Mouse (Mus musculus) spleen, adult 18-20 months (tissue): ENCODE measurements around the gene Nrp2.

Source experiments
- DNase-seq, 2 experiments: peaks; one replicate each; pipeline ENCODE4 v3.0.0; 2022; ENCODE audit warnings: mixed read lengths in 2 of 2

Nrp2 gene

DNA sequence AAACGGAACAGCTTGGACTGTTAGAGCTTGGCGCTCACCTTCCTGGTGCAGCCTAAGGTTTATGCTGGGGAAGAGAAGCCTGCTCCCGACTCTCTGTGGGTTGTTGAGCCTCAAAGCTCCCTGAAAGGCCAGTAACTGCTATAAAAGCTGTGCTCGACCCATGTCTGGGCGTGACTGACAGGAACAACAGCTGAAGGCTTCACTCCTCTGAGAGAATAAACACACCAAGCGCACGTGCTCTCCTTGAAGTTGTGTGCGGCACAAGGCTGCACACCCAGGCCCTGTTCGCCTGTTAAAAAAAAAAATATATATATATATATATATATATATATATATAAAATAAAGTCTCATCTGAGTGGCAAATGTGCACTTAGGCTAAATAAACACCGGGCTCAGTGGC lies 84.5 kb downstream of the Nrp2 start:
- DNase-seq: no peak

GRCm38 (mm10) chr1:62794223-62794895 lies 91.3 kb downstream of the Nrp2 start:
- DNase-seq: no peak

- no peak for DNase-seq
These were observed 91.8 kb downstream of the Nrp2 start for GRCm38 (mm10) chr1:62794896-62795255.

DNA sequence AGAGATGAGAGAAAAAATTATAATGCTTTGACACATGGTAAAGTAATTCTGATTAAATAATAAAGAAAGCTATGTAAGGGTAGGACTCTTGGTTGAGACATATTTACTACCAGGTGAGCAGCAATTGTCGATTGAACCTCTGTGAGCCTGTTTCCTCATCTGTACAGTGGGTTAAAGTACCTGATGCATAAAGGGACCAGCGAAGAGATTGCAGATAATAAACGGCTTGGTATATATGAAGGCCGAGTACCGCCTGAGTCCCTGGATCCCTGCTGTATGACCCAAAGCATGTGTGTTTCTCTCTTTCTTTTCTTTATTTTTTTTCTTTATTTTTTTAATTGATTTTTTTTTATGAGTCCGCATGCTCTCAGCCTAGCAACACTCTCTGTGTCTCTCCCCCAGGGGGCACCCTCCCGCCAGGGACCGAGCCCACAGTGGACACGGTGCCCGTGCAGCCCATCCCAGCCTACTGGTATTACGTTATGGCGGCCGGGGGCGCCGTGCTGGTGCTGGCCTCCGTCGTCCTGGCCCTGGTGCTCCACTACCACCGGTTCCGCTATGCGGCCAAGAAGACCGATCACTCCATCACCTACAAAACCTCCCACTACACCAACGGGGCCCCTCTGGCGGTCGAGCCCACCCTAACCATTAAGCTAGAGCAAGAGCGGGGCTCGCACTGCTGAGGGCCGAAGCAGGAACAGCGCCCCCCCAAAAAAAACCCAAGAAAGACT lies 92.4 kb downstream of the Nrp2 start:
- peak; percentile 15 to 43 for DNase-seq

DNA sequence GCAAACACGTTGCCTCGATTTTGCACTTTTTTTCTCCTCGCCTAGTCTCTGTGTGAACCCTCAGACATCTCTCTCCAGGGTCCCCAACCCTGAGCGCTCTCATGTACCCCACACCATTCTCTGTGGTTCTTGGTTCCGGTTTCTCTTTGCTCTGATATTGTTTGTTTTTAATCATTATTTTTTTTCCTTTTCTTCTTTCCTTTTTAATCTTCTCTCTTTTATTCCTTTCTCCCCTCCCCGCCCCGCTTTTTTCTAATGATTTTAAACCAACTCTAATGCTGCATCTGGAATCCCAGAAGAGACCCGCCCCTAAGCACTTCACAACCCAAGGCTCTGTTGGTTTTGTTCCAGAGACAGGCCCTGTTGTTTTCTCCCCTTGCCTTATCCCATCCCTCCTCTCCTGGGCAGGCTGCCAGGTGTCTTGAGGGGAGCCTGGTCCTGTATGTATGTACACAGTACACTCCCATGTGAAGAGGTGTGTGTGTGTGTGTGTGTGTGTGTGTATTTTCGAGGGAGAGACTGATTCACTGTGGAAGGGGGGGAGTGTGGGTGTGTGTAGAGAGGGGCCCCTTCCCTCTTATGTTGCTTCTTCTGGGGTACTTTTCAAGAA lies 93.1 kb downstream of the Nrp2 start:
- no peak for DNase-seq

GRCm38 (mm10) chr1:62799427-62799826 lies 96.3 kb downstream of the Nrp2 start:
- DNase-seq: no peak

DNA sequence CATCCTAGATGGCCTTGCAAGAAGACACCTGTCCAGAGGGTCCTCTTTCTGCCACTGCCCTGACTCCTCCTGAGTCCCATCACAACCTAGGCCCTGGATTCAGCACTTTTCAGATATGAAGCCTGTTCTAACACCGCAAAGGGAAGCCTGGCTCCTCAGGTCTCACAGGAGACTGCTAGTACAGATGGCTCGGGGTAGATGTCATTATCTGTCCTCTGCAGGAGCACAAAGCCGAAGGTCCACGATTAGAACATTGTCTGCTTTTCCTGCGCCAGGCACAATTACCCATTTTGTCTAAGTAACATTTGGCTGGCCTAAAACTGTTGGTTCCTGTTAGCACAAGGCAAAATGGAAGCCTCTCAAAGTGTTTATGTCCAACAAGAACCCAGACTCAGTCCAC lies 97.3 kb downstream of the Nrp2 start:
- DNase-seq: no peak

- DNase-seq: no peak
These were observed 98.3 kb downstream of the Nrp2 start for GRCm38 (mm10) chr1:62801429-62801828.

DNA sequence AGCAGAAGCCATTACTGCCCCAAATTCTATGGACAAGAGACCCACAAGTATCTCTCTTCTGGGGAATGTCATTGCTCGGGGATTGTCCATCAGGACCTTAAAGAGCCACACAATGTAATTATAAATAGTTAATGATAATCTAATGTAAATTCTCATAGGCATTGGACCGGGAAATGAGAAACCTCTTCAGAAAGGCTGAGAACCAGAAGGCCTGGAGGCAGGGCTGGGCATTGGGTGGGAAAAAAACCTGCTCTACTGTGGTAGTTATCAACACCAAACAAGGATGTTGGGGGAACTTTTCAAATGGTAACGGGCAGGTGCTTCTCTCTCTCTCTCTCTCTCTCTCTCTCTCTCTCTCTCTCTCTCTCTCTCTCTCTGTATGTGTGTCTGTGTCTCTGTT lies 98.8 kb downstream of the Nrp2 start:
- DNase-seq: no peak

- DNase-seq: no peak
These were observed 100.5 kb downstream of the Nrp2 start for GRCm38 (mm10) chr1:62803544-62803943.

- DNase-seq: no peak
These were observed 102.9 kb downstream of the Nrp2 start for GRCm38 (mm10) chr1:62806014-62806413.

GRCm38 (mm10) chr1:62808395-62808794 lies 105.3 kb downstream of the Nrp2 start:
- no peak for DNase-seq

GRCm38 (mm10) chr1:62809601-62810228 lies 106.6 kb downstream of the Nrp2 start:
- no peak for DNase-seq

DNA sequence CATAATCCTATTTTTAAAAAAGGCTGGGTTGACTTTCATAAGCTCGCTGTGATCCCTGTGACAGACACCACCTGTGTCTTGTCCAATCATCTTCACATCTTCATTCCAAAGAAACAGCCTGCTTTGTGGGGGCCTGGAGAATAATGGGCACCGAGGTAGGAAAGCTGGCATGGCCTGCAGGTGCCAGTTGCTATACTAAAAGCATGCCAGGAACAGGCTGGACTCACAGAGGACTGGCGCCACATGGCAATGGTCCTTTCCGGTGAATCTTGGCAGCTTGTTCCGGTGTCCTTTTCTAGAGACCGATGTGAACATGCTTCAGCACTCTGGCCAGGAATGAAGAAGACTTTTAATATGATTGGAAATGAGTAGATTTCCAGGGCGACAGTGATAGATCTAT lies 108.1 kb downstream of the Nrp2 start:
- DNase-seq: no peak

DNA sequence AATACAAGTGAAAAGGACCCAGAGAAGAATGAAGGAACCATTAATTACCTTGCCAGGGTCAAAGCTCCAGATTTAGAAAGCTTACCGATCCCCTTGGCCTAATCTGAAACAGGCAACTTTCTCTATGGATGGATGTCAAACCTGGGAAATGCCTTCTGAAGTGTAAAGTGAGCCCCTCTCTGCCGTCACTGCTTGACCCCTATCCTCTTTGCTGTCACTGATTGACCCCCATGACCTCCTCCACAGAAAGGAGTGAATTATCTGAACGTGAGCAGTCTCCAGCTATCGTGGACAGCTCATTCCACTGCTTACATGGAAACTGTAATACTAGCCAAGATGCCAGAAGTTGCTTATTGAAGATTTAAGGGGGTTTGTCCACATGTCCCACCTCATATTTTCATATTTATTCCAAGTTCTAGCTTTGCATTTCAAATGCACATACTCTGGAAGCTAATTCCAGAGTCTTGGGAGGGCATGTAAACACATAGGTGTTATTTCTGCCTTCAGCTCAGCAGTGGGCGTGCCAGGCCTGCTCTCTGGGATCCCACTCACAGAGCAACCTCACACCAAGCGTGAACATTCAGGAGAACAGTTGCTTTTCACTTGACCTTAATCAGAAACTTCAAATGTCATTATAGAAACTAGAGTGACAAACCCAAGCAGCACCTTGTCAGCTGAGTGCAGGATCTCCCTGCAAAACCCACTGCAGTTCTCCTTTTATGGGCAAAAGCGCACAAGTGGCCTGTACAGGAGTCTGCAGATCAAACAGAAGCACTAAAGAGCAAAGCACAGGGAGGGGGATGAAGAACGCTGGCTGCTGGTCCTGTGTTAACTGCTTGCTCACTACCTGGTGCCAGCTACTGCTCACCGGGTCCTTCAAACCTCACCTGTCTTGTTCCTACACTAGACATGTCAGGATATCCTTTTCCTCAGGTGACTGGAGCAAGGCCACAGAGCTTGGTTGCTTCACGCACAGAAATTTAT lies 109.9 kb downstream of the Nrp2 start:
- no peak for DNase-seq

DNA sequence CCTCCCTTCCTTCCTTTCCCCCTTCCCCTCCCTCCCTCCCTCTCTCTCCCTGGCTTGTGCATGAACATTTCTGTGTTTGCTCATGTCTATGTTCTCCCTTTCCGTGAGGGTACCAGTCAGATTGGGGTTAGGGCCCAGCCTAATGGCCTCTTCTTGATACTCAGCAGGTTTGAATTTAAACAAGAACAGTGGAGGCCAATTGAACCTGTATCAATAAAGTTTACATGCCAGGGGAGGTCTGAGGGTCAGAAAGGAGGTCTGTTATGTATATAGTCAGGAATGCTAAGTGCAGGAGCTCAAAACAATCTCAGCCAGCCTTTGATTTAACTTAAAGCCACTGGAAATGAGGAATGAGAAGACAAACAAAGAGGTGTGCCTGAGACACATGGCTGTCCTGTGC lies 110.9 kb downstream of the Nrp2 start:
- no peak for DNase-seq

- no peak for DNase-seq
These were observed 114.5 kb downstream of the Nrp2 start for GRCm38 (mm10) chr1:62817566-62817965.

DNA sequence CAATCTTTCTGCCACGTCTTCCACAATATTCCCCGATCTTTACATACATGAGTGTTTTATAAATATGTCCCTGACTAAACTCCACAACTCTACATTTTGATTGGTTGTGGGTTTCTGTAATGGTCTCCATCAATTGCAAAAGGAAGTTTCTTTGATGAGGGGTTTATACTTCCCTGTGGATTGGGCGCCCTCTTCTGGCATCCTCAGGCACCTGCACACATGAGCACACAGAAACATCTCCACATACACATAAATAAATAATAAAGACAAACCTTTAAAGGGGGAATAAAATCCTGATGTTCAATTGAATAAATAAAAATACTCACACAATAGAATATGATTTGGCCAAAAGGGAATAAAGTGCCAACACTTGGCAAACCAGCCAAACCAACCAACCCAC lies 117.1 kb downstream of the Nrp2 start:
- DNase-seq: peak in 1 of 2 experiments; percentile 14

- DNase-seq: no peak
These were observed 118.7 kb downstream of the Nrp2 start for GRCm38 (mm10) chr1:62821509-62822398.

- DNase-seq: no peak
These were observed 120.6 kb downstream of the Nrp2 start for GRCm38 (mm10) chr1:62823549-62824195.
